Mouse (Mus musculus): Measurements from ENCODE around the gene Acat2.
"Not testable (repeated sequence)": the region's sequence is repeated elsewhere in the genome, so short reads cannot be mapped to it uniquely, and the experiment has no call there.

GRCm38 (mm10) chr17:13004436-13004835 lies 43.9 kb upstream of the Acat2 start:
- not testable (repeated sequence) for TF ChIP-seq CTCF, EP300 (IDR thresholded peaks at IDR 0.05; ENCODE audit: low read depth)

Measured in heart, postnatal 0 days (tissue).